Mouse (Mus musculus) heart, embryonic 14.5 days (tissue): ENCODE results near the gene Enpp3. TPM values are rescaled to one million over a fixed set of nuclear protein-coding genes. Genes with fewer than 3 reads are reported as not detected.
A peak's percentile ranks its signal among the peaks of the same experiment; 100 is the strongest.
"Not testable (repeated sequence)": the region's sequence is repeated elsewhere in the genome, so short reads cannot be mapped to it uniquely, and the experiment has no call there.

Source experiments
- ATAC-seq: fragments of 200-750 bp; cut with Nextera tagmentation; 2 replicates; pipeline ENCODE4 v1.8.0; 2017; ENCODE audit warnings: low read depth, moderate TSS enrichment; ENCODE audit not compliant: insufficient number of reproducible peaks, insufficient read depth, low FRiP score
- H3K27ac ChIP-seq, 2 experiments: fragments of 200-500 bp in 1 of 2; fragments of 300-500 bp in 1 of 2; sonication (generic) in 1 of 2; replicated peaks in 1 of 2; 2 replicates each; pipeline ENCODE4 v1.5.1; 2012 to 2014; ENCODE audit warnings: low read depth in 2 of 2, low read length in 2 of 2, control low read depth in 1 of 2, mild to moderate bottlenecking in 1 of 2, mixed read lengths in 1 of 2; ENCODE audit not compliant: control insufficient read depth in 1 of 2, insufficient read depth in 1 of 2
- H3K27me3 ChIP-seq: fragments of 300-500 bp; sonication (generic); 2 replicates; pipeline ENCODE4 v1.6.1; 2014; ENCODE audit warnings: mild to moderate bottlenecking, low read length, control low read depth; ENCODE audit not compliant: control insufficient read depth, insufficient read depth
- H3K36me3 ChIP-seq: fragments of 300-500 bp; sonication (generic); 2 replicates; pipeline ENCODE4 v1.6.1; 2014; ENCODE audit warnings: mild to moderate bottlenecking, control low read depth, low read length, mixed read lengths; ENCODE audit not compliant: control insufficient read depth, insufficient read depth
- H3K4me1 ChIP-seq, 2 experiments: fragments of 200-500 bp in 1 of 2; fragments of 300-500 bp in 1 of 2; sonication (generic) in 1 of 2; 2 replicates each; pipeline ENCODE4 v1.6.1; 2012 to 2014; ENCODE audit warnings: low read length in 2 of 2, control low read depth in 1 of 2, mixed read lengths in 1 of 2; ENCODE audit not compliant: control insufficient read depth in 2 of 2, insufficient read depth in 2 of 2
- H3K4me2 ChIP-seq: fragments of 300-500 bp; sonication (generic); 2 replicates; pipeline ENCODE4 v1.6.1; 2014; ENCODE audit warnings: mild to moderate bottlenecking, low read length
- H3K4me3 ChIP-seq, 2 experiments: fragments of 200-500 bp in 1 of 2; fragments of 300-500 bp in 1 of 2; sonication (generic) in 1 of 2; 2 replicates each; pipeline ENCODE4 v1.5.1; 2012 to 2014; ENCODE audit warnings: low read length in 2 of 2, mild to moderate bottlenecking in 2 of 2, control low read depth in 1 of 2, low read depth in 1 of 2, moderate library complexity in 1 of 2; ENCODE audit not compliant: control insufficient read depth in 1 of 2, insufficient read depth in 1 of 2
- H3K9ac ChIP-seq: fragments of 300-500 bp; sonication (generic); 2 replicates; pipeline ENCODE4 v1.6.1; 2014; ENCODE audit warnings: mild to moderate bottlenecking, low read length
- H3K9me3 ChIP-seq: fragments of 300-500 bp; sonication (generic); 2 replicates; pipeline ENCODE4 v1.6.1; 2016; ENCODE audit warnings: low read length, control low read depth; ENCODE audit not compliant: control insufficient read depth
- WGBS: fragments of 180-500 bp; shearing (Covaris S2); extraction: QIAGEN DNeasy Blood & Tissue Kit; methylation state at CpG from one replicate; pipeline ENCODE4 v1.1.7; 2014; 5-methylcytosine and 5-hydroxymethylcytosine counted together
- polyA plus RNA-seq: library from polyadenylated mRNA; unstranded; fragments of >200 nt; fragmentation: Nextera tagmentation; extraction: Ambion mirVana; gene quantifications from 2 replicates; pipeline ENCODE4 v1.2.1, GENCODE M21; 2014

The Enpp3 gene
- polyA plus RNA-seq, 1 experiment from 2014 or later: 2.9 TPM

DNA sequence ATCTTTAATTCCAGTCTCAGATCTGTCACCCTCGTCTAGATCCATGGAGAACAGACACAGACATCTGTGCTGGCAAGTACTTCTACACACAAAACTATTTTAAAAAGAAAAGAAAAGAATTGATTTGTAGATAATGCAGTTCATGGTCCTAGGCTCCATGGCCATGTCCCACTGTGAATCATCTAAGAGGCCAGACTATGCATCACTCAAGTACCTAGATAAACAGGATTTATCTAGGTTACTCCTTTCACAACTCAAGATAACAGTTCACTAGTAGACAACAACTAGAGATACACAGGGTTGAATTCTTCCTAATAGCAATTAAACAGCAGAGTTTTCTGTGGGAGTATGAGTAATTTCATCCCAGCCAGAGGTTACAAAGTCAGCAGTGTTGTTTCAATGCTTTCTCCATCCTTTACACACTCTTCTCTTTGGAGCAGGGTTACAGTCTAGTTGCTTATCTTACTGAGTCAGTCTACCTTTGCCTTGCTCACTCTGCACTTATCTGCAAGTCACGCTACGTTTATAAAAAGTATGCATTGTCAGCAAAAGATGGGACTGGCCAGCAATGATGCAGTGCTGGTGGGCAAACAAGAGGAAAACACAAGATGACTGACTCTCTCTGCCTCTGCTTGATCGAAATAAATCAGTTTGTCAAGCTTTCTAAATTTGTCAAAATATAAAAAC, 20.5 kb downstream of the Enpp3 start:
- no peak for ATAC-seq
- Histone ChIP-seq H3K9me3 (no peaks in the 10 kb centered on the region), H3K4me2 (no peak overlapping the region), H3K27ac (no peak overlapping the region), H3K4me3 (no peak overlapping the region), H3K4me1 (peaks cover 0 to 2% of the 10 kb centered on the region in 2 experiments; a peak in 1 of 4 replicates), H3K9ac (no peak overlapping the region), H3K36me3 (no peaks in the 10 kb centered on the region), H3K27me3 (no peaks in the 10 kb centered on the region)
- 54% methylated on average over 4 of the region's 4 CpGs for WGBS

DNA sequence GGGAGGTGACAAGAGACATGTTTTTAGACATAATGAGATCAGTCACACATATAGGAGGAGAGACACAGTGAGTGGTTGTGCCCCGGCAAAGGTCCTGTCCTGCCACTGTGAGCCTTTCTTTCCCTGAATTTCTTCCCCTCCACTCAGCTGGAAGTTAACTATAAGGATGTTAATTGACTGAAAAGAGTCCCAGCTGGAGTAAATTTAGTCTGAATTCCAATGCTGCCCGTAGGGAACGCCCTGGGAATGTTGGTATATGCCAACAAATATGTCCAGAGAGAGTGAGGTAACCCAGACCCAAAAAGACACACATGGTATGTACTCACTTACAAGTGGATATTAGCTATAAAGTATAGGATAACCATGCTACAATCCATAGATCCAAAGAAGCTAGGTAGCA, 23.1 kb downstream of the Enpp3 start:
- peaks cover 0 to 2% of the 10 kb centered on the region in 2 experiments; a peak in 1 of 4 replicates for H3K4me1 ChIP-seq
- H3K9ac ChIP-seq: no peak overlapping the region
- no peak for ATAC-seq
- no peaks in the 10 kb centered on the region for H3K36me3 ChIP-seq
- WGBS: 80% methylated on average over 3 of the region's 3 CpGs
- no peaks in the 10 kb centered on the region for H3K9me3 ChIP-seq
- H3K4me3 ChIP-seq: no peak overlapping the region
- H3K27me3 ChIP-seq: no peaks in the 10 kb centered on the region
- no peak overlapping the region for H3K4me2 ChIP-seq
- no peak overlapping the region for H3K27ac ChIP-seq

DNA sequence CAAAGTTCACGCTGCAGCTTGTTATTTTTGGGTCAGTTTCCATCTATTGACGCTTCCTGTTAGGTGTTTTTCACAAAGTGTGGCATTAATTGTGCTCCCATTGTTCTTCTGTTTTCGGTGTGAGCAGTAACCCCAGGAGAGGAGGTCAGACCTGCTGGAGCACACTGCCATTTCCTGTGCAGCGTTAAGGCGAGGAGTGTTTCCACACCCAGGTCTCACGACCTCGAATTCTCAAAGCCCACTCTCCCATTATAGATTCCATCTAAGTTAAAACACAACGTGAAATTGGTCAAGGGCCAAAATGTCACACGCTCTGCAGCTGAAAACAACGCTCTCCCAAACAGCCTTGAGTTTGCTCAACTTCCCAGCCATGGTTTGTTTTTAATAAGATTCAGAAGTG, 32.0 kb downstream of the Enpp3 start:
- H3K27ac ChIP-seq: peak overlapping the region; percentile 58 to 82
- H3K36me3 ChIP-seq: no peaks in the 10 kb centered on the region
- peaks cover 0 to 2% of the 10 kb centered on the region in 2 experiments; a peak in 1 of 4 replicates for H3K4me1 ChIP-seq
- no peaks in the 10 kb centered on the region for H3K9me3 ChIP-seq
- no peak overlapping the region for H3K4me2 ChIP-seq
- ATAC-seq: no peak
- WGBS: 58% methylated on average over 10 of the region's 10 CpGs
- no peaks in the 10 kb centered on the region for H3K27me3 ChIP-seq
- no peak overlapping the region for H3K9ac ChIP-seq
- no peak overlapping the region for H3K4me3 ChIP-seq

DNA sequence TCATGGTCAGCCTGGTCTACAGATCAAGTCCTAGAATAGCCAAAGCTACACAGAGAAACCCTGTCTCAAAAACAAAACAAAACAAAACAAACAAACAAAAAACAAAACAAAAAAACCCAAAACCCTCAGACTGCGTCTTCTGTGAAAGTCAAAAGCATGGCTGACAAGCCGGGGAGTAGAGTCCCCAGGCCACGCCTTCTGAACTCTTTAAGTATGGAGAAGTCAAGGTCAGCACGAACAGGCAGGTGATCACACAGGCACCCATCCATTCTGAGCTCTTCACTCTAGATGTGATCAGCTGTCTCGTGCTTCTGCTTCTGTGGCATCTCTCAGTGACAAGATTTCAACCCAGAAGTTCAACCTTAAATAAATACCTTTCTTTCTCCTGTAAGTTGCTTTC, 35.9 kb downstream of the Enpp3 start:
- ATAC-seq: no peak
- H3K4me3 ChIP-seq: no peak overlapping the region
- no peak overlapping the region for H3K27ac ChIP-seq
- no peak overlapping the region for H3K9ac ChIP-seq
- peaks cover 0 to 2% of the 10 kb centered on the region in 2 experiments; a peak in 1 of 4 replicates for H3K4me1 ChIP-seq
- H3K4me2 ChIP-seq: no peak overlapping the region
- no peaks in the 10 kb centered on the region for H3K36me3 ChIP-seq
- WGBS: 81% methylated on average over 5 of the region's 5 CpGs
- H3K9me3 ChIP-seq: no peaks in the 10 kb centered on the region
- H3K27me3 ChIP-seq: no peaks in the 10 kb centered on the region

DNA sequence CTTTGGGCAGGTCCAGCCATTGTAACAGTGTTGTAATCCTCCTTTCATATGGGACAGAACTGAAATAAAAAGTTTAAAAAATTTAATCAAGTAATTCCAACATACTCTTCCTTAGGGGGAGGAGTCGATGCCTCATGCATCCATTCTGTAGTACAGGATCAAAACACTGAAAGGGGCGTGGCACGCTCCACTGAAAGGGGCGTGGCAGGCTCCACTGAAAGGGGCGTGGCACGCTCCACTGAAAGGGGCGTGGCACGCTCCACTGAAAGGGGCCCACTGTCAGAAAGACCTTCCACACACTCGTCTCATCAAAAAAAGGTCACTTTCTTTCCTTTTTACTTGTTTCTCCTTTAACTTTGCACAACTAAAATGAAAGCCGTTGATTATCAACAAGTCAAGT, 36.7 kb downstream of the Enpp3 start:
- no peaks in the 10 kb centered on the region for H3K9me3 ChIP-seq
- H3K9ac ChIP-seq: no peak overlapping the region
- no peaks in the 10 kb centered on the region for H3K27me3 ChIP-seq
- peaks cover 0 to 2% of the 10 kb centered on the region in 2 experiments; a peak in 1 of 4 replicates for H3K4me1 ChIP-seq
- no peaks in the 10 kb centered on the region for H3K36me3 ChIP-seq
- no peak overlapping the region for H3K4me2 ChIP-seq
- no peak overlapping the region for H3K27ac ChIP-seq
- ATAC-seq: no peak
- no peak overlapping the region for H3K4me3 ChIP-seq
- 83% methylated on average over 10 of the region's 10 CpGs for WGBS

DNA sequence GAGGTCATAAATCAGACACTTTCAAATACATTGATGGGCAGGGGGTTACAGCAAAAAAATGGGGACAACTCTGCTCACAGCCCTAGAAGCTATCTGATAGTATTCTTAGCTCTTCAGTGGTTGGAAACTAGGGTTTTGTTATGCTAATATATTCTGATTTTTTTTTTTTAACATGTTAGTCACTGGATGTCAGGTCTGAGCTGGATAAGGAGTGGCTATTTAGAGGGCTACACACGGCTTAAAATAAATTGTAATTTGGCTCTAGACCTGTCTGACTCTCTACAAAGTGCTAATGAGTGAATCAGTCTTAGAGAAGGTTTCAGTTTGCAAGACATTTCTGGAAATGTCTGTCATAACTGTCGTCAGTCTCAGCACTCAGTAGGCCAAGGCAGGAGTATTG, 37.5 kb downstream of the Enpp3 start:
- H3K36me3 ChIP-seq: no peaks in the 10 kb centered on the region
- 41% methylated on average over 2 of the region's 2 CpGs for WGBS
- no peak overlapping the region for H3K4me3 ChIP-seq
- no peaks in the 10 kb centered on the region for H3K9me3 ChIP-seq
- H3K9ac ChIP-seq: no peak overlapping the region
- H3K27ac ChIP-seq: no peak overlapping the region
- no peak for ATAC-seq
- no peak overlapping the region for H3K4me2 ChIP-seq
- H3K4me1 ChIP-seq: no peaks in the 10 kb centered on the region
- no peaks in the 10 kb centered on the region for H3K27me3 ChIP-seq

DNA sequence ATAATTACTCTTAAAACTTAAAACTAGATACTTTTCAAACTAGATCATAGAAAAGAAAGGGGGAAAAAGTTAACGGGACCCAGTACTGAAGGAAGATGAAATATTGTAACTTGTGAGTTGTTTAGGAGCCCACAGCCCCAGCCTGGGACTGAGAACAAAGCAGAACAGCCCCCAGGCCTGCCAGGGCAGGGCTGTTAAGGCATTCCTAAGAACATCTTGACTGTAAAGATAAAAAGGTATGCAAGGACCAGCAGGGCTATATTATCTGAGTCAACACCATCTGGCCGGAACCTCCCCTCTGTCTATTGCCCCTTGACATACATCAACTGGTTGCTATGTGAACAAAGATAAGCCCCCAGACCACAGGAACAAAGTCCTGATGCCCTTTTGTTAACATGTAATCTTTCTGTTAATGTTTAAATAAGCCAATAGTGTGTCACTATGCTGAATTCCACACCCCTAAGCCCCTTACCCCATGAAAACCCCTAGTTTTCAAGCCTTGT, 39.8 kb downstream of the Enpp3 start:
- H3K9me3 ChIP-seq, H3K27me3 ChIP-seq, H3K4me1 ChIP-seq, H3K4me3 ChIP-seq, H3K4me2 ChIP-seq, H3K36me3 ChIP-seq, ATAC-seq, H3K9ac ChIP-seq, H3K27ac ChIP-seq: not testable (repeated sequence)
- WGBS: 51% methylated on average over 2 of the region's 2 CpGs

DNA sequence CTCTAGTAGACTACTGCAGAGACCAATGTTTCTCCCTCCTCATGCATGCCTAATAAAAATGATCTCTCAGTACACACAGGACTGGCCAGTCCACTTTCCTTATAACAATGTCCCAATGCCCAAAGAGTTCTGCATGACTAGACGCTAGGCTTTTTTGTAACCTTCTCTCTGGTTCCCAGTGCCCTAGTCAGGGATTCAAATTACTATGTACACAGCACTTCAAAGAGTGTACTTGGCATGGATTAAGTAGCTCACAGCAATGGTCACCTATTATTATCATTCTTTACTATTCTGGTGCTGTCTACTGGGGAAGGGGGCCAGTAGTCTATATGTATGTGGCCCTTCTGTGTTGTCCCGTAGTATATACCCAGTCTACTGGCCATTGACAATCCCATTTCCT, 40.8 kb downstream of the Enpp3 start:
- Histone ChIP-seq H3K4me2 (no peak overlapping the region), H3K36me3 (no peaks in the 10 kb centered on the region), H3K4me1 (no peaks in the 10 kb centered on the region), H3K9ac (no peak overlapping the region), H3K9me3 (no peaks in the 10 kb centered on the region), H3K27me3 (no peaks in the 10 kb centered on the region), H3K27ac (no peak overlapping the region), H3K4me3 (no peak overlapping the region)
- no peak for ATAC-seq
- 92% methylated on average over 2 of the region's 2 CpGs for WGBS
